10 mouse cellular contexts compared by ENCODE assay signal in the genomic region with DNA sequence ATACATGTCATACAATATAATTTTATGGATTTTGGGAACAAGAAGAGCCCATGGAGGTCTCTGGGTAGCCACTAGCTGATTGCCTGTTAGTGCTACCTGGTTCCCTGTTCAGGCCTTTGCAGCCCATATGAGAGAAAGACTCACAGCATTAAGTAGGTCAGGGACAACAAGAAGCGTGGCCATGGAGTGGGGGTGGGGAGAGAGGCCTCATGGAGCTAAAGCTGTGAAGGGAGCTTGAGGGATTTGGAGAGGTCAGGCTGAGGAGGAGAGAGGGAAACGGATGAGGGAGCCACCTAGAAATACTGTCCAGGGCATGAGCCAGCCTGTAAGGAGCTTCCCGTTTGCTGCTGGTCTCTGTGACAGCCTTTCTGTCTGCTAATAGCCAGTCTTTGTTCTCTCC.
DNase-seq lines count a peak whose midpoint lies in the region; ATAC-seq lines count a peak whose summit lies in the region.
"Had no signal": no experiment of that assay in that cellular context is flagged by ENCODE, and none has a peak within 500 bp of the region (broad histone marks: within the 10 kb centered on the region; RNA-seq: fewer than 3 reads in every experiment).

No protein-coding gene starts in this region.

- H3K27me3 ChIP-seq in heart, embryonic 15.5 days: no peaks in the 10 kb centered on the region
- H3K27me3 ChIP-seq in embryonic facial prominence, embryonic 12.5 days: no peaks in the 10 kb centered on the region
- H3K27me3 ChIP-seq in hindbrain, embryonic 12.5 days: no peaks in the 10 kb centered on the region
- H3K27me3 ChIP-seq in neural tube, embryonic 12.5 days (replicated peaks): no peaks in the 10 kb centered on the region
- H3K27me3 ChIP-seq: liver, embryonic 15.5 days; megakaryocyte, embryonic 14.5 days had no signal

- H3K36me3 ChIP-seq in heart, embryonic 15.5 days: no peaks in the 10 kb centered on the region
- H3K36me3 ChIP-seq in embryonic facial prominence, embryonic 12.5 days: no peaks in the 10 kb centered on the region
- H3K36me3 ChIP-seq in hindbrain, embryonic 12.5 days: no peaks in the 10 kb centered on the region
- no peaks in the 10 kb centered on the region for H3K36me3 ChIP-seq in neural tube, embryonic 12.5 days
- H3K36me3 ChIP-seq: liver, embryonic 15.5 days had no signal

- H3K4me1 ChIP-seq in heart, embryonic 15.5 days (replicated peaks): peaks cover 36% of the 10 kb centered on the region
- H3K4me1 ChIP-seq in embryonic facial prominence, embryonic 12.5 days: peaks cover 27% of the 10 kb centered on the region
- H3K4me1 ChIP-seq in hindbrain, embryonic 12.5 days: peaks cover 36% of the 10 kb centered on the region
- peaks cover 33% of the 10 kb centered on the region for H3K4me1 ChIP-seq in neural tube, embryonic 12.5 days
- H3K4me1 ChIP-seq: liver, embryonic 15.5 days had no signal

- no peak overlapping the region for H3K4me2 ChIP-seq in heart, embryonic 15.5 days
- H3K4me2 ChIP-seq in embryonic facial prominence, embryonic 12.5 days (replicated peaks): no peak overlapping the region
- H3K4me2 ChIP-seq in hindbrain, embryonic 12.5 days (replicated peaks): no peak overlapping the region
- H3K4me2 ChIP-seq in neural tube, embryonic 12.5 days (replicated peaks): no peak overlapping the region
- H3K4me2 ChIP-seq: liver, embryonic 15.5 days had no signal

- peak overlapping the region; percentile 80 for H3K27ac ChIP-seq in heart, embryonic 15.5 days
- H3K27ac ChIP-seq in embryonic facial prominence, embryonic 12.5 days: peak overlapping the region; percentile 38; the same call in 1 of the 2 replicates
- H3K27ac ChIP-seq in hindbrain, embryonic 12.5 days: peak overlapping the region; percentile 73
- H3K27ac ChIP-seq in neural tube, embryonic 12.5 days: peak overlapping the region; percentile 37; the same call in 1 of the 2 replicates
- H3K27ac ChIP-seq: liver, embryonic 15.5 days had no signal

- no peak for DNase-seq in heart, postnatal 4 days
- DNase-seq in frontal cortex, adult 2 months (ENCODE audit: extremely low spot score in 1 of 2, low spot score in 1 of 2): no peak
- DNase-seq: cerebellum, adult 2 months had no signal

- no peak overlapping the region for H3K9ac ChIP-seq in heart, embryonic 15.5 days
- no peak overlapping the region for H3K9ac ChIP-seq in embryonic facial prominence, embryonic 12.5 days
- H3K9ac ChIP-seq in hindbrain, embryonic 12.5 days: no peak overlapping the region
- H3K9ac ChIP-seq in neural tube, embryonic 12.5 days: no peak overlapping the region
- H3K9ac ChIP-seq: liver, embryonic 15.5 days had no signal

- no peaks in the 10 kb centered on the region for H3K9me3 ChIP-seq in heart, embryonic 15.5 days (replicated peaks)
- H3K9me3 ChIP-seq in embryonic facial prominence, embryonic 12.5 days: no peaks in the 10 kb centered on the region
- no peaks in the 10 kb centered on the region for H3K9me3 ChIP-seq in hindbrain, embryonic 12.5 days (replicated peaks)
- no peaks in the 10 kb centered on the region for H3K9me3 ChIP-seq in neural tube, embryonic 12.5 days
- H3K9me3 ChIP-seq: liver, embryonic 15.5 days; megakaryocyte, embryonic 14.5 days had no signal

- ATAC-seq in heart, embryonic 15.5 days (replicated peaks; ENCODE audit: insufficient number of reproducible peaks, insufficient read depth, low FRiP score, low read depth): no peak
- no peak for ATAC-seq in embryonic facial prominence, embryonic 12.5 days (ENCODE audit: insufficient number of reproducible peaks, insufficient read depth, low FRiP score, low TSS enrichment)
- no peak for ATAC-seq in hindbrain, embryonic 12.5 days (ENCODE audit: low FRiP score)
- ATAC-seq in neural tube, embryonic 12.5 days (ENCODE audit: low FRiP score, low read depth): no peak
- no peak for ATAC-seq in megakaryocyte progenitor cell, adult 5-6 weeks (replicated peaks; ENCODE audit: poor library complexity)

- H3K4me3 ChIP-seq in heart, embryonic 15.5 days: no peak overlapping the region
- H3K4me3 ChIP-seq in embryonic facial prominence, embryonic 12.5 days: no peak overlapping the region
- H3K4me3 ChIP-seq in hindbrain, embryonic 12.5 days: no peak overlapping the region
- H3K4me3 ChIP-seq in neural tube, embryonic 12.5 days: no peak overlapping the region
- H3K4me3 ChIP-seq: liver, embryonic 15.5 days; megakaryocyte, embryonic 14.5 days had no signal

- 52% methylated on average over 3 of the region's 3 CpGs for WGBS in heart, embryonic 15.5 days
- WGBS in embryonic facial prominence, embryonic 12.5 days: 37% methylated on average over 3 of the region's 3 CpGs
- 48% methylated on average over 3 of the region's 3 CpGs for WGBS in hindbrain, embryonic 12.5 days
- WGBS in neural tube, embryonic 12.5 days: 42% methylated on average over 3 of the region's 3 CpGs
